Mouse (Mus musculus) fibroblast of lung, adult 2 months (primary cell): ENCODE data around the gene Hoxa6.

Experiments
- DNase-seq: peaks from one replicate; pipeline ENCODE4 v3.0.0-alpha.2; 2011; ENCODE audit warnings: low read depth

Hoxa6 gene

GRCm38 (mm10) chr6:52176391-52176790 is 32.1 kb downstream of the Hoxa6 start:
- no peak for DNase-seq

- no peak for DNase-seq
Observed at GRCm38 (mm10) chr6:52175864-52176263, 32.7 kb downstream of the Hoxa6 start.

GRCm38 (mm10) chr6:52174968-52175751 is 33.4 kb downstream of the Hoxa6 start:
- DNase-seq = no peak

GRCm38 (mm10) chr6:52173648-52174047 is 34.9 kb downstream of the Hoxa6 start:
- no peak for DNase-seq

- peak; percentile 85 for DNase-seq
Observed at GRCm38 (mm10) chr6:52172501-52172900, 36.0 kb downstream of the Hoxa6 start.

GRCm38 (mm10) chr6:52171938-52172337 is 36.6 kb downstream of the Hoxa6 start:
- no peak for DNase-seq

- DNase-seq = peak; percentile 48
Observed at GRCm38 (mm10) chr6:52171331-52171730, 37.2 kb downstream of the Hoxa6 start.

- DNase-seq = peak; percentile 24
Observed at GRCm38 (mm10) chr6:52170898-52171223, 37.7 kb downstream of the Hoxa6 start.

GRCm38 (mm10) chr6:52170166-52170897 is 38.2 kb downstream of the Hoxa6 start:
- peak; percentile 36 for DNase-seq

GRCm38 (mm10) chr6:52169499-52170165 is 38.9 kb downstream of the Hoxa6 start:
- DNase-seq = peak; percentile 26

- DNase-seq = no peak
Observed at GRCm38 (mm10) chr6:52168191-52169055, 40.1 kb downstream of the Hoxa6 start.

- DNase-seq = no peak
Observed at GRCm38 (mm10) chr6:52167736-52168161, 40.8 kb downstream of the Hoxa6 start.

GRCm38 (mm10) chr6:52167176-52167575 is 41.3 kb downstream of the Hoxa6 start:
- no peak for DNase-seq

- peak; percentile 26 for DNase-seq
Observed at GRCm38 (mm10) chr6:52166431-52167077, 42.0 kb downstream of the Hoxa6 start.

- DNase-seq = peak; percentile 44
Observed at GRCm38 (mm10) chr6:52165441-52166370, 42.8 kb downstream of the Hoxa6 start.

GRCm38 (mm10) chr6:52164626-52165440 is 43.7 kb downstream of the Hoxa6 start, which contains the start of gene Hoxa2:
Gene Hoxa2, minus strand, starts transcription at chr6:52164831.
- DNase-seq = peak; percentile 80

GRCm38 (mm10) chr6:52164051-52164625 is 44.4 kb downstream of the Hoxa6 start:
- peak; percentile 19 for DNase-seq

- peak; percentile 19 for DNase-seq
Observed at GRCm38 (mm10) chr6:52163366-52164031, 45.0 kb downstream of the Hoxa6 start.
